Mouse (Mus musculus) kidney, adult 18-20 months (tissue): ENCODE data around the gene Gabpb1.

Experiments used
- DNase-seq: peaks from one replicate; pipeline ENCODE4 v3.0.0; 2021

Gene Gabpb1

DNA sequence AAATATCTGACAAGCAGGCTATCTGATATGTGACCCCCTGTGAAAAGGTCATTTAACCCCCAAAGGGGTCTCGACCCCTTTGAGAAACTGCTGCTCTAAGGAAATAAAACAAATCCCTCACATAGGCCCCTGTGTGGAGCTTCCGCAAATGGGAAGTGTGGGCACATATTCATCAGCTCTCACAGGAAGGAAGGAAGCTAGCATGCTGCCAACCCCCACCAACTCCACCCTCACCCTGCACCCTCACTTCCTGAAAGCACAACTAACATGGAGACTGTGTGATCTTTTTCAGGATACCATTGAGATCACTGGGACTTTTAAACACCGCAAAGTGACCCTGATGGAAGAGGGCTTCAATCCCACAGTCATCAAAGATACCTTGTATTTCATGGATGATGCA lies 88.7 kb downstream of the Gabpb1 start:
- DNase-seq: no peak

- no peak for DNase-seq
Observed at GRCm38 (mm10) chr2:126584621-126585369, 91.3 kb downstream of the Gabpb1 start.

DNA sequence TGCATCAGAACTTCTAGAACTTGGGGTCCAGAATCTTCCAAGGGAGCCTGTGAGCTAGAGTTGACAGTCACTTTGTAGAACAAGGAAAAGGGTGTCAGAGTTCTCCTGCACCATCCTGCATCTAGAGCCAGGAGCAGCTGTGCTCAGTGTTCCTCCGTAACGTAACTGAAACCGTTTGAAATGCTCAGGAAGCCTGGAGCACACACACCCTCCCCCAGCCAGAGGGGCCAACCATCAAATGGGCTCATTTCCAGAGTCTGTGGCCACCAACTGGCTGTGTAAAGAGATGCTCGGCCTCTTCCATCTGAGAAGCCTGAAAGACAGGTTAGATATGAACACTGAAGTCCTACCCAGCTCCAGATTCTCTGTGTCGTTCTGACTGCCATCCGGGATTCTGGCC lies 92.2 kb downstream of the Gabpb1 start:
- DNase-seq: no peak

DNA sequence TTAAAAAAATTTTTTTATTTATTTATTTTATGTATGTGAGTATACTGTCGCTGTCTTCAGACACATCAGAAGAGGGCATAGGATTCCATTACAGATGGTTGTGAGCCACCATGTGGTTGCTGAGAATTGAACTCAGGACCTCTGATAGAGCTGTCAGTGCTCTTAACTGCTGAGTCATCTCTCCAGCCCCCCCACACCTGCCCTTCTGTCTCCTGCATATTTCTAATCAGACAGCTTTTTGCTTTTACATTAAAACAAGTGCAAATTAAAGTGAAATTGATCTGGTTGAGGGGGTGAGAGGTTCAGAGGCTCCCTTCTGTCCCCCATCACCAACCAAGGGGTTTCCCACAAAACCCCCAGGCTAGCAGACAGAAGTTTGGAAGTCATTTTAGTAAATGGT lies 96.9 kb downstream of the Gabpb1 start:
- DNase-seq: no peak
